In the genomic region with DNA sequence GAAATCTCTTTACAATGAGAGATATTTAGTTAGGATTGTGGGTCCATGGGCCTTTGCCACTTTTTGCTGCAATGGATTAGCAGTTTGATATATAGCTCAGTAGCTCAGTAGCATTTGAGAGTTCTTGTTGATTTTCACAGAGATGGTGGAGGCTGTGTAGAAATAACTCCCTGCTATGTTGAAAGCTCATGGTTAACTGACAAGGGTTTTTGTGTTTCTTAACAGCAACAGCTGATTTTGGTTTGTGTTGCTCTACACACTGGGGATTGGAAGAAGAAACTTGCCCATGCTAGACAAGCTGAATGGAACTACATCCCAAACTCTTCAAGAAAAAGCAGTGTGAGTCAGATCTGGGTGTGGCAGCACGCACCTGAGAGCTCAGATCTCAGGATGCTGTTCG, we compare ENCODE assay signal across 29 mouse cellular contexts. TPM values are rescaled to one million over a fixed set of nuclear protein-coding genes. Genes with fewer than 3 reads are reported as not detected.
DNase-seq lines count a peak whose midpoint lies in the region; ATAC-seq and TF ChIP-seq lines count a peak whose summit lies in the region.
"Had no signal": no experiment of that assay in that cellular context is flagged by ENCODE, and none has a peak within 500 bp of the region (broad histone marks: within the 10 kb centered on the region; RNA-seq: fewer than 3 reads in every experiment).

No protein-coding gene starts in this region.

- no peak overlapping the region for H3K9ac ChIP-seq in lung, postnatal 0 days (replicated peaks; ENCODE audit: low read depth)
- H3K9ac ChIP-seq: embryonic facial prominence, embryonic 13.5 days; forebrain, embryonic 13.5 days; heart, embryonic 13.5 days; hindbrain, embryonic 12.5 days; hindbrain, embryonic 15.5 days had no signal

- no peak overlapping the region for H3K4me2 ChIP-seq in lung, postnatal 0 days (replicated peaks; ENCODE audit: low read depth, low read length)
- H3K4me2 ChIP-seq: embryonic facial prominence, embryonic 13.5 days; forebrain, embryonic 13.5 days; heart, embryonic 13.5 days; hindbrain, embryonic 12.5 days; hindbrain, embryonic 15.5 days had no signal

- WGBS in lung, postnatal 0 days = 81% methylated on average over 2 of the region's 2 CpGs

- intact Hi-C loops in gastrocnemius, adult 2 months (cut with DNase I) = no loop called here
- intact Hi-C loops in gastrocnemius, postnatal 14 days (cut with DNase I; ENCODE audit: low total_unique reads) = no loop called here

- DNase-seq in gastrocnemius, adult 2 months = no peak
- DNase-seq in gastrocnemius, postnatal 14 days = no peak
- DNase-seq in lung, postnatal 0 days (ENCODE audit: low spot score) = peak; percentile 61
- DNase-seq in lung, adult 18-20 months = no peak
- peak; percentile 35 for DNase-seq in 416B (ENCODE audit: low read depth)
- DNase-seq in kidney, postnatal 36 days = no peak
- no peak for DNase-seq in right cerebral cortex, adult 18-20 months
- DNase-seq: adrenal gland, postnatal 10 days; adrenal gland, postnatal 36 days; B cell, adult 2 months; cerebellum, adult 11 months; cerebellum, adult 2 months; cerebellum, adult 9-11 months; cerebellum, postnatal 36 days; embryo, embryonic 11 days; gastrocnemius, postnatal 25 days had no signal

- no peaks in the 10 kb centered on the region for H3K4me1 ChIP-seq in lung, postnatal 0 days (ENCODE audit: insufficient read depth, low read depth, low read length)
- H3K4me1 ChIP-seq: forebrain, embryonic 10.5 days; forebrain, embryonic 13.5 days; hindbrain, embryonic 12.5 days; hindbrain, embryonic 15.5 days had no signal

- H3K9me3 ChIP-seq in lung, postnatal 0 days (ENCODE audit: low read length) = no peaks in the 10 kb centered on the region
- H3K9me3 ChIP-seq: embryonic facial prominence, embryonic 10.5 days; embryonic facial prominence, embryonic 13.5 days; forebrain, embryonic 10.5 days; forebrain, embryonic 13.5 days; heart, embryonic 13.5 days; hindbrain, embryonic 12.5 days; hindbrain, embryonic 15.5 days had no signal

- H3K36me3 ChIP-seq in lung, postnatal 0 days (ENCODE audit: insufficient read depth, low read length) = no peaks in the 10 kb centered on the region
- H3K36me3 ChIP-seq: embryonic facial prominence, embryonic 10.5 days; embryonic facial prominence, embryonic 13.5 days; forebrain, embryonic 10.5 days; G1E; heart, embryonic 13.5 days; hindbrain, embryonic 12.5 days; hindbrain, embryonic 15.5 days had no signal

- TF ChIP-seq EP300 in lung, postnatal 0 days (IDR thresholded peaks at IDR 0.05) = no peak

- H3K27ac ChIP-seq in gastrocnemius, adult 2 months = peak overlapping the region; percentile 65; the same call in 1 of the 2 replicates
- no peak overlapping the region for H3K27ac ChIP-seq in lung, postnatal 0 days (ENCODE audit: low read length)
- H3K27ac ChIP-seq: embryonic facial prominence, embryonic 10.5 days; embryonic facial prominence, embryonic 13.5 days; forebrain, embryonic 10.5 days; forebrain, embryonic 13.5 days; heart, embryonic 13.5 days; hindbrain, embryonic 12.5 days; hindbrain, embryonic 15.5 days had no signal

- no peak overlapping the region for H3K4me3 ChIP-seq in gastrocnemius, adult 2 months
- no peak overlapping the region for H3K4me3 ChIP-seq in lung, postnatal 0 days (ENCODE audit: low read depth, low read length)
- H3K4me3 ChIP-seq: embryonic facial prominence, embryonic 10.5 days; embryonic facial prominence, embryonic 13.5 days; forebrain, embryonic 10.5 days; forebrain, embryonic 13.5 days; heart, embryonic 13.5 days; hindbrain, embryonic 12.5 days; hindbrain, embryonic 15.5 days had no signal

- TF ChIP-seq CTCF in gastrocnemius, adult 2 months (IDR thresholded peaks at IDR 0.05) = no peak
- no peak for TF ChIP-seq CTCF in lung, postnatal 0 days (IDR thresholded peaks at IDR 0.05)

- ATAC-seq in lung, postnatal 0 days = no peak
- peak; percentile 71 for ATAC-seq in granulocyte monocyte progenitor cell, adult 5-6 weeks (replicated peaks; ENCODE audit: poor library complexity, severe bottlenecking)
- ATAC-seq: forebrain, embryonic 13.5 days; forebrain, embryonic 16.5 days; Patski had no signal

- H3K27me3 ChIP-seq in lung, postnatal 0 days (replicated peaks; ENCODE audit: insufficient read depth, low read length) = no peaks in the 10 kb centered on the region
- H3K27me3 ChIP-seq: CH12.LX; embryonic facial prominence, embryonic 13.5 days; forebrain, embryonic 13.5 days; heart, embryonic 13.5 days; hindbrain, embryonic 12.5 days; hindbrain, embryonic 15.5 days; Patski had no signal

RNA-seq across cellular contexts. Expression of gene Mark1, which starts 50.6 kb away (rescaled TPM):
- 1 to 10 TPM; 2.4 to 2.8 TPM for total RNA-seq in gastrocnemius, adult 2 months (2021)
- total RNA-seq in gastrocnemius, postnatal 14 days (2021) = 1 to 10 TPM; 3.4 to 4.4 TPM
- 1.2 and 1.5 TPM in 2 replicates for polyA plus RNA-seq in lung, postnatal 0 days (2015; fragmentation: Nextera tagmentation; extraction: Ambion mirVana)
- total RNA-seq in granulocyte monocyte progenitor cell, adult 5-6 weeks (2014; fragmentation: Nextera tagmentation) = not detected in 2 replicates
- not detected in 2 replicates for total RNA-seq in granulocyte monocyte progenitor cell, adult 5-6 weeks (2017)
- total RNA-seq: CH12.LX; hematopoietic stem cell, adult 5-6 weeks had no signal
- polyA plus RNA-seq: G1E had no signal

Comparison
In these comparisons a context has a peak if more than half of its experiments do, and no peak if none do; other contexts are left out.
1. DNase-seq: peak in lung, postnatal 0 days (single experiment) and 416B (single experiment); none in gastrocnemius, adult 2 months (single experiment), gastrocnemius, postnatal 14 days (single experiment), lung, adult 18-20 months (0 of 2), kidney, postnatal 36 days (0 of 2) and right cerebral cortex, adult 18-20 months (single experiment).